ENCODE assay signal across 27 mouse cellular contexts in genomic region chr13:118703727-118704126, GRCm38 (mm10). TPM values are rescaled to one million over a fixed set of nuclear protein-coding genes. Genes with fewer than 3 reads are reported as not detected.
"Had no signal": no experiment of that assay in that cellular context is flagged by ENCODE, and none has a peak within 500 bp of the region (broad histone marks: within the 10 kb centered on the region; RNA-seq: fewer than 3 reads in every experiment).

No protein-coding gene starts in this region.

- DNase-seq: gastrocnemius, adult 2 months; gastrocnemius, postnatal 10 days; gastrocnemius, postnatal 25 days; heart, adult 11 months; heart, adult 2 months; heart, postnatal 14 days; heart, postnatal 36 days; kidney, adult 11 months; kidney, adult 2 months; kidney, adult 9 months; kidney, postnatal 14 days; kidney, postnatal 36 days; layer of hippocampus, adult 9-11 months; layer of hippocampus, postnatal 36 days; left cerebral cortex, postnatal 4 days; liver had no signal

- H3K4me1 ChIP-seq: heart, embryonic 13.5 days; heart, embryonic 15.5 days; hindbrain, embryonic 13.5 days; hindbrain, embryonic 15.5 days; kidney, embryonic 15.5 days; limb, embryonic 12.5 days had no signal

- H3K27me3 ChIP-seq: heart, embryonic 15.5 days; hindbrain, embryonic 13.5 days; hindbrain, embryonic 15.5 days; kidney, embryonic 15.5 days; limb, embryonic 12.5 days had no signal

- H3K36me3 ChIP-seq: heart, embryonic 13.5 days; heart, embryonic 15.5 days; hindbrain, embryonic 13.5 days; hindbrain, embryonic 15.5 days; kidney, embryonic 15.5 days; limb, embryonic 12.5 days had no signal

- H3K27ac ChIP-seq: gastrocnemius, adult 2 months; heart, adult 2 months; heart, embryonic 13.5 days; heart, embryonic 15.5 days; hindbrain, embryonic 13.5 days; hindbrain, embryonic 15.5 days; hindbrain, postnatal 0 days; kidney, embryonic 15.5 days; kidney, postnatal 0 days; limb, embryonic 12.5 days had no signal

- H3K9ac ChIP-seq: heart, embryonic 13.5 days; heart, embryonic 15.5 days; hindbrain, embryonic 13.5 days; hindbrain, embryonic 15.5 days; kidney, embryonic 15.5 days; limb, embryonic 12.5 days had no signal

- H3K4me2 ChIP-seq: heart, embryonic 11.5 days; heart, embryonic 13.5 days; heart, embryonic 15.5 days; hindbrain, embryonic 13.5 days; hindbrain, embryonic 15.5 days; kidney, embryonic 15.5 days; limb, embryonic 12.5 days had no signal

- H3K4me3 ChIP-seq: gastrocnemius, adult 2 months; heart, adult 2 months; heart, embryonic 13.5 days; heart, embryonic 15.5 days; hindbrain, embryonic 13.5 days; hindbrain, embryonic 15.5 days; kidney, embryonic 15.5 days; limb, embryonic 12.5 days had no signal

- ATAC-seq: hindbrain, postnatal 0 days; intestine, embryonic 16.5 days had no signal

- H3K9me3 ChIP-seq: heart, embryonic 13.5 days; heart, embryonic 15.5 days; hindbrain, embryonic 13.5 days; hindbrain, embryonic 15.5 days; kidney, embryonic 15.5 days; limb, embryonic 12.5 days had no signal

RNA-seq across cellular contexts. Expression of gene Fgf10, which starts 34.1 kb away (rescaled TPM):
- total RNA-seq: hematopoietic stem cell, adult 5-6 weeks had no signal
